Mouse (Mus musculus) ES-E14 (cell line): Measurements from ENCODE around the gene Arhgef10l.

Experiments
- MAFK ChIP-seq: IDR thresholded peaks from 2 replicates; pipeline ENCODE4 v1.6.1; 2014; ENCODE audit warnings: mild to moderate bottlenecking, low read depth, low read length, inconsistent platforms; ENCODE audit not compliant: insufficient read depth
- ZC3H11A ChIP-seq: IDR thresholded peaks from 2 replicates; pipeline ENCODE4 v1.6.1; 2012; ENCODE audit warnings: low read depth, mild to moderate bottlenecking, inconsistent platforms, low read length, borderline replicate concordance
- ZNF384 ChIP-seq: IDR thresholded peaks from 2 replicates; pipeline ENCODE4 v1.6.1; 2012; ENCODE audit warnings: low read depth, low read length, inconsistent platforms

DNA sequence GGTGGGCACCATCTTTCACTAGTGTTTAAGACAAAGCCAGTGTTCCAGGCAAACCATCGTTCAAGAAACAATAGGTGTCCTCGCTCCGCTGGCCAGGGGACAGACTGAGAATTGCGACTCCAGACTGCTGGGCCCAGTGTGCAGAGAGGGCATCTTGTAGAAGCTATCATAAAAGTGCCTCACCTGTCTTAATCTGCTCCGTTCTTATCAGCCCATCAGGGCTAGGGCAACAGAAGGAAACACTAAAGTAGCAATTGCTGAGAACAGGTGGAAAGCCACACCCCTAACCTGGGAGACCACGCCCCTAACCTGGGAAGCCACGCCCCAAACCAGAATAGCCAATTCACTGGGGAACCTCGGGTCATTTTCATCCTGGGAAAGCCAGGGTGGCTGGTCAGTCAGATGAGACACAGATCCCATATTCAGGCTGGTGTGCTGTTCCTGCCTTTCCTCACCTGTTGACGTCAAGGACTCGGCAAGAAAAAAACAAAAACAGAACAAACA, 140.1 kb downstream of the Arhgef10l start:
- TF ChIP-seq ZC3H11A (no peak), ZNF384 (no peak), MAFK (no peak)
